Mouse (Mus musculus) adipocyte (in vitro differentiated cells): ENCODE data around the gene Myo5c.

Source experiments
- DNase-seq: peaks from one replicate; pipeline ENCODE4 v3.0.0-alpha.2; 2016; ENCODE audit warnings: low spot score

Myo5c gene

DNA sequence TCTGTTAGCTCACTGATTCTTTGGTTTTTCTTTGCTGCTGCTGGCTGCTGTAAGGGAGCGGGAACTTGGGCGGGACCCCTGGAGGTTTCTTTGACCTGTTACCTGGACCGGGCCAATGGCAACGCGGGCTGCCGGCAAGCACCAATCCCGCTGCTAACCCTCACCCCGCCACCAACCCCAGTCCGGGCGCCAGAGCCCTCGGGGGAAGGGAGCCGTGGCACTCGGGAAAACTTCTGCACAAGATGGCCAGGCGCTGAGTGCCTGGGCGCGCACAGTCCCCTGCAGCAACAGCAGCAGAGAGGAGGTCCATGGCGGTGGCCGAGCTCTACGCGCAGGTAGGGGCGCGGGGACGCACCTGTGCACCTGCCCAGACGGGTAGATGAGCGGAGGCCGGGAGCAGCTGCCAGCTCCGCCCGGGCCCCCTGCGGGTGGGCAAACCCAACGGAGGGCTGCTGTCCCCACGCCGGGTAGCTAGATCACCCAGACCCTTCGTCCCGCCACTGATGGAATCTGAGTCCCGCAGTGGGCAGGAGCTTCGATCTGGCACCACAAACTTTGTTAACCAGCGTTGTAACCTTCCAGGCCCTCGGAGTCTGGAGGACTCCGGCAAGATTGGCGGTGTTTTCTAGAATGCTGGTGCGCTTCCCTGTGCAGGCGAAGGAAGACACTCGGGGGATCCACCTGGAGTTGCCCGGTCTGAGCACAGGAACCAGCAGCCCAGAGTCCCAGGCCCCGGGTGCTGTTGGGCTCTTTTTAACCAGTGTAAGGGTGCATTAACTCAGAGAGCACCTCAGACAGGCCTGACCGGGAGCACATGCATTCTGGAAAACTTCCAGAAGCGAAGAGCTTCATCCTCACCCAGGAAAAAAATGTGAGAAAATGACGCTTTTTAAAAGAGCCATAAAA lies at the start of gene Myo5c:
TSS of gene Myo5c (plus strand) at position 180 of the 906 bp plus-strand sequence.
- DNase-seq = no peak

DNA sequence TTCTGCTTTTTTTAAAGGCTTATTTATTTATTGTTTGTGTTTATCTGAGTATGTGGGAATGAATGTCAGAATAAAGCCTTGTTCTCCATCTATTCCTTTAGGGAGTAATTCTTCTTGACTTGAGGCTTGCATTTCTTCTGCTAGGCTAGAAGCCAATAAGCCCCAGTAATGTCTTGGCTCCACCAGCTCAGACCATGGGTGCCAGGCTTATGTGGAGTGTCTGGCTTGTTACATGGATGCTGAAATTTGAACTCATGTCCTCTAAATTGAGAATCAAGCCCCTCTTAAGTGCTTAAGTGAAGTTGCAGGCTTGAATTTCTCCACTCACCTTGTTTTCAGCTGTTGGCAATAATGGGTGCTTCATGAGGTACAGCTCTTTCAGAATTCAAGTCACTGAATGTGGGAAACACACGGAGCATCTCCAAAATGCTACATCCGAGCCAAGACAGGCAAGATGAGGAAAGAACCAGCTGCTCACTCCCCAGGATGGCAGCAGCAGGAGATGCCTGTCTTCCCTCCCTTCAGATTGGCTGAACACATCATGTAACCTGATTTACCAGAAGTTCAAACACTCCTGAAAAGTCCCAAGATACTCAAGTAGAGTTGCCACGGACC lies 44.1 kb upstream of the Myo5c start:
- DNase-seq = no peak

DNA sequence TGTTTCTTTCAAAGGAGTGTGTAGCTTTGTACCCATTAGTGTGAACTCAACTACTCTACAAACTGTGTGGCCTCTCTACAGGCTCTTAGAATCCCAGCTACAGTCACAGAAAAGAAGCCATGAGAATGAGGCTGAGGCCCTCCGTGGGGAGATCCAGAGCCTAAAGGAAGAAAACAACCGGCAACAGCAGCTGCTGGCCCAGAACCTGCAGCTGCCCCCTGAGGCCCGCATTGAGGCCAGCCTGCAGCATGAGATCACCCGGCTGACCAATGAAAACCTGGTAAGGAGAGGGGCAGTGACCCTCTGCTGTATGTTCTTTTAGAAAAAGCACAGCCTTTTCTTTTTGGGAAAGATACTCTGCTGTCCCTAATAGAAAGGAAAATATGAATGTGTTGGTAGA lies 38.0 kb upstream of the Myo5c start:
- DNase-seq = peak; percentile 5

DNA sequence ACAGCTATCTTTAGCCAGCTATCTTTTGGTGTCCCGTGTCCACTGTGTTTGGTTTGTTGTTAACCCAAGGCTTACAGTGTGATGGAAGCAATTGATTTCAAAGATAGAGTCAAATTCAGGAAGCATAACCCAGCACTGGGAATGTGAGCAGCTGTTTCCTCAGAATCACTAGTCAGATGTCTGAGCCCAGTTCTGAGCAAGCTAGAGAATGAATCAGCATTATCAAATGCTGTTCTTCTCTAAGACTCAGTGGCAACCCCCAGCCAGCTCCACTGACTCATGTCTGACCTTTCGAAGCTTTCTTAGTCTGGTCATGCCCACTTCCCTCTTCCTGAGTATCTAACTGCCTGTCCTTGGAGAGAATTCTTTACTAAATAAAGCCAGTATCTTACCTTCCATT lies 35.5 kb upstream of the Myo5c start:
- DNase-seq = peak; percentile 46

DNA sequence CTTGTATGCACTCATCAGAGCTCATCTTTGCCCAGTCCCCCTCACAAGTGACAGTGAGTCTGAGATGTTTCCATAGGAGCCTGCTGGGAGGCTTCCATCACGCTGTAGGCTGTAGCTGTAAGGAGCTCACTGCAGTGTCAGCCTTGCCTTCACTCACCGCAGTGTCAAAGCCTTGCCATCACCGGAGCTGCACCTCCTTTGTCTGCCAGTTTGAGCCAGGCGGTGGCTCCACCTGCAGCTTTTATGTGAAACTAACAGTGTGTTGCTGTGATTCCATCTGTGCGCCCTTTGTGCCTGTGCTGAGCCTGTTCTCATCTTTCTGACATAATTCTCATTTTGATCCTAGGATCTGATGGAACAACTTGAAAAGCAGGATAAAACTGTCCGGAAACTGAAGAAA lies 34.5 kb upstream of the Myo5c start:
- DNase-seq = no peak

DNA sequence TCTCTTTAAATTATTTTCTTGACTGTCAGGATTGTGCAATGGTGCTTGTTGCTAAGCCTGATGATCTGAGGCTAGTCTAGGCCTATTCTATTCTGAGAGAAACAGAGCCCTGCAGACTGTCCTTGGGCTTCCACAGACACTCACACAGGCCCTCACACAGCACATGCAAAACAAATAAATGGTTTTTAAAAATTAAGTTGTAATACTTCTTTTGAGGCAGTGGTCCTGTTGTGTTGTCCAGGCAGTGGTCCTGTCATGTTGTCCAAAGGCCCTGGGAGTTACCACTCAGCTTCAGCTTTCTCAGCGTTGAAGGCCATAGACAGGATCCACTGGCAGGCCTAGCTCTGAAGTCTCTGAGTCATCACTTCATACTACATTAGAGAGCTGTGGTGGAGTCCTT lies 30.3 kb upstream of the Myo5c start:
- no peak for DNase-seq

DNA sequence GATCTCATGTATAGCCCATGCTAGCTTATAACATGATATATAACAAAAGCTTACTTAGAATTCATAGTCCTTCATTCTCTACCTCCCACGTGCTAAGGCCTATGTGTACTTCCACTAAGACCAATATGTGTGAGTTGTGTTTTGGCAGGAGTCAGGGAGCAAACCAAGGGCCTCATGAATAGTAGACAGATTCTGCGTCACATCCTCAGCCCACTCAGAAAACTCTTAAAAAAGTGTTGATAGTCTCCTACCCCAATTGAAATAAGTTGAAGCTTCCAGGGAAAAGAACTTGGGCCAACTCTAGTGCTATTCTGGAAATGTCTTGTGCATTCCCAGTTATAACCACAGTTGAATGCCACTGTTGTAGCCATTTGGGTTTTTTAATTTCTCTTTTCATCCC lies 29.8 kb upstream of the Myo5c start:
- DNase-seq = no peak

DNA sequence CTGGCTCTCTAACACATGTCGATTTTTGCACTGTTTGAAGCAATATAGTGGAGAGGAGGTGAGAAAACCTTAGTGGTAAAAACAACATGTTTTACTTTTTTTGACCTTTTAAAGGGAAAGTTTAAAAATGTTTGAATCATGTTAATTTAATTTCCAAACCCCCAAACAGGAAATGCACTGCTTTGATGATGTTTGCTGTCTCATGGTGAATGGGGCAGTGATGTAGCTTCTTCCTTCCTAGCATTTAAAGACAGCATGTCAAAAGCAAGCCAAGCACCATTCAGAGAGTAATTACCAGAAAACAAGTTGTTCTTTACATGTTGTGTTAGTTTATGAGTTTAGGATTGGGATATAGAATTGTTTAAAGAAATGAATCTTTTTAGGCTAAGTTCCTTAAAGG lies 22.6 kb upstream of the Myo5c start:
- no peak for DNase-seq

DNA sequence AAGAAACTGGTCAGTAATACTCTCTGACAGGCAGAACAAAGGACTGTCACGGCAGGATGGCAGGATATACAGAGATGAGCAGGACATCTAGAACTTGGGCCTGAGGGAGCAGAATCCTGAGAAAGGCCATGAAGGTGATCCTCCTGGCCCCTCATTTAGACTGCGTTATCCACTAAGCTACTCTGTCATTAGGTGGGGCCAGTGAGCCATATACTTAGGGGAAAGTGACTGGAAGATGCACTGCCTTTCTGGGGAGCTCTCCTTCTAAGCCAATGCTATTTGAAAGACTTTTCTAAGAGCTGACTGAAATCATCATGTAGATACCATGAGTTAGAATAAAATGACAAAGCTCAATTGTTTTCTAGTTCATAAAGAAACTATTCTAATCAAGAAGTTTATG lies 21.6 kb upstream of the Myo5c start:
- no peak for DNase-seq

DNA sequence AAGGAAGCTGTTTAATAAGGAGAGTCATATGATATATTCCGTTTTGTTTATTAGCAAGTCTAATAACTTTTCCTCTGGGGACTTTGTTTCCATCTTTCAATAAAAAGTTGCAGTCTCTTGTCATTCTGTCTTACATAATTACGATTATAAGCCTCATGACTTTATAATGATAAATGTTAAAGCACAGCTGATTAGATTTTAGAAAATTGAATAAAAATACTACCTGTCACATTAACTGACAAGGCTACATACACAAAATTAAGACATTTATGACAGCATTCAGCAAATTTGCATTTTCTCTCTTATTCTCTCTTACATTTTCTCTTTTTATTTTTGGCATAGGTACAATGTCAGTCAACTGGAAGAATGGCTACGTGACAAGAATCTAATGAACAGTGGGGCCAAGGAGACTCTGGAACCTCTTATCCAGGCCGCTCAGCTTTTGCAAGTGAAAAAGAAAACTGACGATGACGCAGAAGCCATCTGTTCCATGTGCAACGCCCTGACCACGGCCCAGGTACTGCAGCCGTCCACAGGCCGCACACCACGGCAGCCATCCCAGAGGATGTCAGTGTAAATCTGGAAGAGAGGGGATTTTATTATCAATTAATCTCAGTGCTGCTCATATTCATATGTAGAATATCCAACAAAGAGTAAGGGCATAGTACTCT lies 16.9 kb upstream of the Myo5c start:
- no peak for DNase-seq

DNA sequence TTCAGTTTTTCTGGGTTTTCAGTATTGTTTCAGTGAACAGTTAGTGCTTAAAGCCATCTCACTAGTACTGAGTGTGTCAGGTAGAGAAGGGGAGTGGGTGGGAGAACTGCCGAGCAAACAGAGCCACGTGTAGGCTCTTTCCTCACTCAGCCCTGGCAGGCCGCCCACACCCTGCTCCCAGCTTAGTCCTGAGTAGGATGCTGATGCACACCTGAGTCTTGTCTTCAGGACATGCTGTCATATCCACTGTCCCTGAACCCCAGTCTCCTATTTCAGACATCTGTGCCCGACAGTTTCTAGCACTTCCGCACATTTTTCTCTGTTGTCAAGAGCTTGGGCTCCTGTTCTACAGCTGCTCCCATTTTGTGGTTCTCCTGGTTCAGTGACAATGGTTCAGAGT lies 11.9 kb upstream of the Myo5c start:
- DNase-seq = no peak

DNA sequence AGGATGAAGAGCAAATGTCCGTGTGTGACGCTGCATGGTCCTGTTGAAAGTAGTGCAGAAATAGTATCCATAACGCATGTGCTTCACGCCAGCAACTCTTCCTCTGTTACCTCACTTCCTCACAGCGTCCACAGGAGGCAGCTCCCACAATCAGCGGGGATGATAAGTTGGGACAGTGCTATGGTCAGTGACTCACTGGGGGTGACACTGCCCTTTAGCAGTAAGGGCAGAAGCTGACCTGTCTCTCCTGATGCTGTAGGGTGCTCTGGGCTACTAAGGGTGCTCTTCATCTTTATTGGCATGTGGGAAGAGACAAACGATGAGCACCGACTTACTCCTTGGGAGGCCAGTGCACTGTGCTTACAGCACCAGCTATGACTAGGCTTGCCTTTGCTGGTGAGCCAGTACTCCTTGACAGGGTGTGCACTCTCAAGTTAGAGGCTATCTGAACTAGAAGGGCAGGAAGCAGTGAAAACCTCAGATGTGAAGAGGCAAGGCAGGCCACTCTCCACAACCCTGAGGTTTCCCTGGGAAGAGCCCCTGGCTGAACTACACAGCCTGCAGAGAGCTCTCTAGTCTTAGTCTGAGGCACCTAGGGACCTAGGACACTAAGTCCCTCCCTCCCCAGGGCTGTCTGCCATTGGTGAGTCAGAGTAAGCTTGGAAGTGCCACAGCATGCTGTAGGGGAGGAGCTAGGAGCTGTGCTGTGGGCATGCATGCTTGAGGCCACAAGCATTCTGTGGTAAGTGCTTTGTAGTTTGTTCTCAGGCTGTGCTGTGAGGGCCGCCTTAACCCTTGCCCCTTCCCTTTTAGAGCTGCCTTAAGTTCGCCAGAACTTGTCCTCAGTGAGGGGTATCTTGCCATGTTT lies 10.2 kb upstream of the Myo5c start:
- DNase-seq = peak; percentile 81

DNA sequence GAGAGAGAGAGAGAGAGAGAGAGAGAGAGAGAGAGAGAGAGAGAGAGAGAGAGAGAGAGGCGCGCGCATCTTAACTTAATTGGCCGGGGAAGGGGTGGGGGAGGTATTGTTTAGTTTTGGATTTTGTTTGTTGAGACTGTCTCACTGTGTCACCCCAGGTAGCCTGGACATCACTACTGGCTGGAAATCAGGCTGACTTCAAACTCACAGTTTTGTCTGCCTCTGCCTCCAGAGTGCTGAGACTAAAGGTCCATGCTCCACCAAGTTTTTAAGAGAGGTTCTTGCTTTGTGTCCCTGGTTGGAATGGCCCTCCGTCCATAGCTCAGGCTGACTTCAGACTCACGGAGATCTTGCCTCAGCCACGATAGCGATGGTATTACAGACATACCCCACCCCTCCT lies 1.0 kb downstream of the Myo5c start:
- no peak for DNase-seq

DNA sequence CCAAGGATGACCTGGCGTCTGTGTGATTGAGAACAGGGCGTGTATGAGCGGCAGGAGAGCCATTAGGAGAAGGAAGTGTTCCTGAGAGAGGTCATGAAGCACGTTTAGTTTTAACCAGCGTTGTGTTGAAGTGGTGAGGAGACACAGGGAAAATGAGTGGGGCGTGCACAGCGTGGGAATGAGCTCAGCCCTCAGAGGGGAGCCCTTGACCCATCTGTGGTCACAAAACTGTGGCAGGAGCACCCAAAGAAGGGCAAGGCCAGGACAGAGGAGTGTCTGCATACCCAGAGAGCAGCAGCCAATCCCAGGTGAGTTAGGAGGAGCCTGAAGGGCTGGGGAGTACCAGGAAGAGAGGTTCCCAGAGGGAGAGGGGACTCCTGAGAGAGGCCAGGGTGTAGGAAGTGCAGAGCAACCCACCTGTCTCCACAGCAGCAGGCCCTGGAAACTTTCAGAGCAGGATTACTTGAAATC lies 2.5 kb downstream of the Myo5c start:
- no peak for DNase-seq

DNA sequence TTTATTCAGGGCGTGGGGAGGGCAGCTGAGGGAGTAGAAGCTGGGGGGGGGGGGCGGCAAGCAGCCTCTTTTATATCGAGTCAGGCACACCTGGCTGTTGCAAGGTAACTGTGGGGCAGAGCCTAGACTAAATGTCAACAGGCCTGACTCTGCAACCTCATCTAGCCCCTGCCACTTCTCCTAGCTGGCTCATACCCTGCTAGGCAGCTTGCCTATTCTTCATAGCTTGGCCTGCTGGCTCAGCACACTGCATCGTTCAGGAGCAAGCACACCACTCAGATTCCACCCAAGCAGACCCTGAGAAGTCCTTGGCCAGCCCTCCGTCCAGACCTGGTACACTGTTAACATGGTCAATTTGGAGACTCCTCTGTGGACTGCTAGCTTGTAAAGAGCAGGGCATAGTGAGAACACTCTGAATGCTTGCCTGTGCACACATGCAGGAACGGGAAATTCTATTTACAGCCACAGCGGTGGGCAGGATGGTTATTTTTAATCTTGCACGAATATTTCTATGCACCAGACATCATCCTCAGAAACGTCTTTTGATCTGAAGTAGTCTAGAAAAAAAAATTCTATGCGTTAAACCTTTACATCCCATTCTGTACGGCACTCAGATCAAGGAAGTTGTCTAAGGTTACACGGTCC lies 3.3 kb downstream of the Myo5c start:
- DNase-seq = peak; percentile 70

DNA sequence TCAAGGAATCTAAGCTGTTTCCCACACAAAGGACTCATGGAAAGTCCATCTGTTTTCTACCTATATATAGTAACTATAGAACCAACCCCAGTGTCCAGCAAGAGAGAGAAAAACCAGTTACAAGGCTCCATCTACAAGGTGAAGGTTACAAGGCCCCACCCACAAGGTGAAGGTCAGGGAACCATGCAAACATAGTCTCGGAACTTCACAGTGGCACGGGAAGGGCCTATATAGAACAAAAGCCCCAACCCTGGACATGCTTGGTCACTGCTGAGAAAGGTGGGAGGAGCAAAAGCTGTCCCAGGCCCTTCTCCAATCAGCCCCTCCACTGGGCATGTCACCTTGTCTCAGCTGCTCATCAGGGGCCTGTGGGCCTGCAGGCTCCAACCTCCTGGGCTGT lies 3.9 kb downstream of the Myo5c start:
- DNase-seq = no peak

DNA sequence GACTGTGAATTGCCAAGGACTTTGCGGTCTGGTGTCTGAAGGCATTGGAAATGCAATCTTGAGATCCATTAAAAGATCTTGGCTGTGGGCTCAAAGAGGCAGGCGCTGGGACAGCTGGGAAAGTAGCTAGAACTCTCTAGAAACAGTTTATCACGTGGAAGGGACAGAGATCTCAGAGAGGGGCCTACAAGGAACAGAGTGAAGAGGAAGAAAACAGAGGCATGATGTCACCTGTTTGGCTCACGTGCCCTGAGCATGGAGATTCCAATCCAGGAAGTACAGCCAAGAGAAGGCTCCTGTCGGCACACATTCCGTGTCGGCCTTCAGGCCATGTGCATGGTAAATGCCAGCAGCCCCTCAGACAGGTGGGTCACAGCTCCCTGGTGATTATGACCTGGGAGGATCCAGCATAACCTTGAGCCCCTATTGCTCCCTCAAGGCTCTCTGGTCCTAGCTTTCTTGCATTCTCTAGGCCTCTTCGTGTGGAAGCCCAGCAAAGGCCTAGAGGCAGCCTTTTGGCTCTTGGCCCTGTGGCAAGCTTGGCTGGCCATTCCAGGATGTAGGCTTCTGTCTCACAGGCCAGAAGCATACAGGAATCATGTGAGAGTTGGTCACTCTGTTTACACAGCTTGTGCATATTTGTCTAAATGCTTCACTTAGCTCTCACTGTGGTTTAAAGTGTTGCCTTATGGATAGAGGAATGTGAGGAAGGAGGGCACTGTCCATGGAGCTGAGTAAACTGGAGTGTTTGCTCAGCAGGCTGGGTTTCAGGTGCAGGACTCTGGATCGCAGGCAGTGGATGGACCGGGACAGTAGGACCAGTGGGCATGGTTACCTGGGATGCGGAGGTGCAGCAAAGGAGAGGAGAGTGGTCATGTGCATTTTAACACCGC lies 4.8 kb downstream of the Myo5c start:
- peak; percentile 84 for DNase-seq

DNA sequence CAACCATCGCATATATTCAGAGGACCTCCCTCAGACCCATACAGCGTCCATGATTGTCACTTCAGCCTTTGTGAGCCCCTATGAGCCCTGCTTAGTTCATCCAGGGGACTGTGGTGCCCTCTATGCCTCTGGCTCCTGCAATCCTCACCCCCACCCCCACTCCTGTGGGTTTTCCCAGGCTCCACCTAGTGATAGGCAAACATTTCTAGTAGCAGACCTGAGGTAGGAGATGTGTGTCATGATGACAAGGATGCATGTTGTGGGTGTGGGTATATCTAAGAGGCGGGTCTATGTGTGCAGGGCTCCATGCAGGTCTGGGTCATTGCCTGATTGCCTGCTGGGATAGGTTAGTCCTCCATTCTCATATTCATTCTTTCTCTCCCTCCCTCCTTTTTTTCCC lies 6.4 kb downstream of the Myo5c start:
- DNase-seq = no peak

DNA sequence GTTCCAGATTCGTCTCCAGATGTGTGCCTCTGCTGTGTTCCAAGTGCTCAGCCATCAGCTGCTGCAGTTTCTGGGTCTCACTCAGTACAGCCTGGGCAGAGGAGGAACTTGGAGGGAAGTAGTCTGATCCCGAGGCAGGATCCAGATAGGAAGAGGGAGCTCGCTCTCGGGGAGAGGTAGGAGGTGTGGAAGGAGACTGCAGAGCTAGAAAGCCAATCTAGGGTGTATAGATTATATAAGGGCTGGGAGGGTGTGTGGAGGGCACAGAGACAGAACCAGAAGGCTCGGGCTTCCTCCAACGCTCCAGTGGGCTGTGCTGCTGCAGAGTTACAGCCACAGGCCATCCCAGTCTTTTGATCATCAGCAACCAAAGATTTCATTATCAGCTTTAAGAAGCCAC lies 11.2 kb downstream of the Myo5c start:
- DNase-seq = no peak

DNA sequence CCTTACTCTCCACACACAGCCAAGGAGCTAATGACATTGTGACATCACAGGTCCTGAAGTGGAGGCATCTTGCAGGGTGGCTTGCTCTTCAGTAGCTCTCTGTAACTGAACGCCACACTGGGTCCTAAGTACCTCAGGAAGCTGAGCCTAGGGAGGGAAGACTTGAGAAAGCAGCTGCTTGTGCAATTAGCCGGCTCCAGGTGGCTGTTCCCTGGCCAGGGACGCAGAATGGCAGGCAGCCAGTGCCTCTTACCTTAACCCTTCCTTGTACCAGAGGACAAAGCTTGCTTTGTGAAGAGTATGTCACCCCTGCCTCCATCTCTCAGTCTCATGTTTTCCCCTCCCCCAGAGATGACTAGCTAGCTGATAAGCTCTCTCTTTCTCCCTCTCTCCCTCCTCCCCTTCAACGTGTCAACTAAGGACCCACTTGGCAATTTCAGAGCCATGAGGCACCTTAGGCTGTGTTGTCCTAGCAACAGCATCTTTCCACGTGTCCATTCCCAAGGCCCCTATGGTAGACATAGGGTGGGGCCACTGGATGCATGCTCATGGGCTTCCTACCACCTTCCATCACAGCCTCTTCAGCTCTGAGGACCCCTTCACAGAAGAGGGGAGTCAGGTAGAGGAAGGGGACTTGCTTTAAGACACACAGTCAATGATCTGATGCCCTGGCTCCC lies 12.0 kb downstream of the Myo5c start:
- no peak for DNase-seq
